In genomic region chr13:60481946-60482345, GRCm38 (mm10) we compare ENCODE assay signal across 29 mouse cellular contexts.
DNase-seq lines count a peak whose midpoint lies in the region; ATAC-seq and TF ChIP-seq lines count a peak whose summit lies in the region.
"Had no signal": no experiment of that assay in that cellular context is flagged by ENCODE, and none has a peak within 500 bp of the region (broad histone marks: within the 10 kb centered on the region; RNA-seq: fewer than 3 reads in every experiment).

No protein-coding gene starts in this region.

- H3K4me2 ChIP-seq in forebrain, postnatal 0 days (ENCODE audit: low read depth), result no peak overlapping the region
- no peak overlapping the region for H3K4me2 ChIP-seq in forebrain, embryonic 11.5 days (ENCODE audit: low read depth, low read length, severe bottlenecking)
- H3K4me2 ChIP-seq in midbrain, postnatal 0 days (ENCODE audit: low read depth, low read length, poor library complexity, severe bottlenecking), result no peak overlapping the region
- no peak overlapping the region for H3K4me2 ChIP-seq in midbrain, embryonic 16.5 days (ENCODE audit: low read length)
- H3K4me2 ChIP-seq: forebrain, embryonic 13.5 days; hindbrain, embryonic 15.5 days had no signal

- no peak overlapping the region for H3K4me3 ChIP-seq in forebrain, postnatal 0 days (ENCODE audit: low read depth, low read length)
- H3K4me3 ChIP-seq in forebrain, embryonic 11.5 days (ENCODE audit: low read depth, low read length), result no peak overlapping the region
- no peak overlapping the region for H3K4me3 ChIP-seq in layer of hippocampus, adult 2 months
- H3K4me3 ChIP-seq in midbrain, postnatal 0 days (ENCODE audit: low read depth, low read length), result no peak overlapping the region
- no peak overlapping the region for H3K4me3 ChIP-seq in midbrain, embryonic 16.5 days (ENCODE audit: low read depth, low read length)
- H3K4me3 ChIP-seq: embryonic facial prominence, embryonic 13.5 days; erythroblast, embryonic 14.5 days; forebrain, embryonic 13.5 days; gastrocnemius, adult 2 months; heart, embryonic 13.5 days; hindbrain, embryonic 12.5 days; hindbrain, embryonic 15.5 days had no signal

- H3K9me3 ChIP-seq in forebrain, postnatal 0 days (ENCODE audit: low read length), result no peaks in the 10 kb centered on the region
- H3K9me3 ChIP-seq in forebrain, embryonic 11.5 days (ENCODE audit: control insufficient read depth, low read length), result no peaks in the 10 kb centered on the region
- H3K9me3 ChIP-seq in midbrain, postnatal 0 days (ENCODE audit: low read length), result no peaks in the 10 kb centered on the region
- H3K9me3 ChIP-seq in midbrain, embryonic 16.5 days (replicated peaks; ENCODE audit: control insufficient read depth, low read length, poor library complexity, severe bottlenecking), result no peaks in the 10 kb centered on the region
- H3K9me3 ChIP-seq: forebrain, embryonic 13.5 days; heart, embryonic 13.5 days; hindbrain, embryonic 12.5 days; hindbrain, embryonic 15.5 days had no signal

- no peak for DNase-seq in forebrain, postnatal 0 days
- no peak for DNase-seq in forebrain, embryonic 11.5 days (ENCODE audit: low spot score)
- DNase-seq in kidney, adult 9 months, result peak; percentile 20
- no peak for DNase-seq in kidney, adult 11 months
- DNase-seq in layer of hippocampus, adult 2 months (ENCODE audit: low spot score in 2 of 2), result no peak
- no peak for DNase-seq in layer of hippocampus, adult 9-10 months (ENCODE audit: low spot score)
- DNase-seq in midbrain, postnatal 0 days (ENCODE audit: low spot score), result no peak
- DNase-seq: adrenal gland, adult 8-10 months; adrenal gland, postnatal 25 days; cerebellum, adult 11-12 months; cerebellum, adult 8-10 months; cerebellum, postnatal 10 days; cerebellum, postnatal 36 days; embryo, embryonic 11 days; gastrocnemius, adult 2 months; gastrocnemius, postnatal 14 days; heart, adult 18-20 months; heart, postnatal 14 days; heart, postnatal 4 days had no signal

- no peak for ATAC-seq in forebrain, postnatal 0 days
- ATAC-seq in forebrain, embryonic 11.5 days (replicated peaks; ENCODE audit: low FRiP score), result no peak
- ATAC-seq in midbrain, postnatal 0 days (ENCODE audit: low FRiP score), result no peak
- no peak for ATAC-seq in midbrain, embryonic 16.5 days
- ATAC-seq: activated CD4-positive, CD25-positive, alpha-beta regulatory T cell, adult 4 months; forebrain, embryonic 13.5 days; forebrain, embryonic 16.5 days had no signal

- H3K36me3 ChIP-seq in forebrain, postnatal 0 days (ENCODE audit: insufficient read depth), result no peaks in the 10 kb centered on the region
- no peaks in the 10 kb centered on the region for H3K36me3 ChIP-seq in forebrain, embryonic 11.5 days (ENCODE audit: control insufficient read depth, insufficient read depth, low read length)
- no peaks in the 10 kb centered on the region for H3K36me3 ChIP-seq in midbrain, postnatal 0 days (ENCODE audit: insufficient read depth, low read length)
- H3K36me3 ChIP-seq in midbrain, embryonic 16.5 days (ENCODE audit: control insufficient read depth, insufficient read depth, low read length), result no peaks in the 10 kb centered on the region
- H3K36me3 ChIP-seq: embryonic facial prominence, embryonic 10.5 days; embryonic facial prominence, embryonic 13.5 days; heart, embryonic 13.5 days; hindbrain, embryonic 12.5 days; hindbrain, embryonic 15.5 days had no signal

- TF ChIP-seq CTCF in forebrain, postnatal 0 days (IDR thresholded peaks at IDR 0.05; ENCODE audit: low read depth), result peak; percentile 15; the same call in 1 of the 2 replicates
- TF ChIP-seq CTCF in layer of hippocampus, adult 2 months (conservative IDR thresholded peaks at IDR 0.05), result 0 out of 2 replicates have a peak, but pooled peaks have one; percentile 8
- peak; percentile 10; the same call in 1 of the 2 replicates for TF ChIP-seq CTCF in midbrain, postnatal 0 days (IDR thresholded peaks at IDR 0.05)

- peaks cover 9% of the 10 kb centered on the region for H3K4me1 ChIP-seq in forebrain, postnatal 0 days (ENCODE audit: insufficient read depth)
- H3K4me1 ChIP-seq in forebrain, embryonic 11.5 days (replicated peaks; ENCODE audit: control insufficient read depth, insufficient read depth, low read length), result peaks cover 16% of the 10 kb centered on the region
- no peaks in the 10 kb centered on the region for H3K4me1 ChIP-seq in midbrain, postnatal 0 days (ENCODE audit: insufficient read depth, low read length)
- H3K4me1 ChIP-seq in midbrain, embryonic 16.5 days (ENCODE audit: control insufficient read depth, insufficient read depth, low read length), result peaks cover 11% of the 10 kb centered on the region

- H3K27me3 ChIP-seq in forebrain, postnatal 0 days (ENCODE audit: insufficient read depth, low read length), result no peaks in the 10 kb centered on the region
- H3K27me3 ChIP-seq in forebrain, embryonic 11.5 days (ENCODE audit: control insufficient read depth, insufficient read depth, low read length), result peaks cover 6% of the 10 kb centered on the region; the same call in 1 of the 2 replicates
- 0 out of 2 replicates have a peak, but pooled peaks cover 12% of the 10 kb centered on the region for H3K27me3 ChIP-seq in midbrain, postnatal 0 days (ENCODE audit: insufficient read depth, low read length)
- H3K27me3 ChIP-seq in midbrain, embryonic 16.5 days (ENCODE audit: control insufficient read depth, insufficient read depth, low read depth, low read length), result no peaks in the 10 kb centered on the region; the same call in 1 of the 2 replicates

- H3K27ac ChIP-seq in forebrain, postnatal 0 days (ENCODE audit: low read depth, low read length), result no peak overlapping the region
- H3K27ac ChIP-seq in forebrain, embryonic 11.5 days (ENCODE audit: low read depth, low read length), result no peak overlapping the region
- H3K27ac ChIP-seq in layer of hippocampus, adult 2 months, result no peak overlapping the region
- H3K27ac ChIP-seq in midbrain, postnatal 0 days (ENCODE audit: low read depth, low read length), result no peak overlapping the region
- no peak overlapping the region for H3K27ac ChIP-seq in midbrain, embryonic 16.5 days (ENCODE audit: low read length)
- H3K27ac ChIP-seq: embryonic facial prominence, embryonic 13.5 days; forebrain, embryonic 13.5 days; heart, embryonic 13.5 days; hindbrain, embryonic 12.5 days; hindbrain, embryonic 15.5 days had no signal

- WGBS in forebrain, postnatal 0 days, result 96% methylated on average over 6 of the region's 6 CpGs
- 91% methylated on average over 6 of the region's 6 CpGs for WGBS in forebrain, embryonic 11.5 days
- WGBS in midbrain, postnatal 0 days, result 95% methylated on average over 6 of the region's 6 CpGs
- WGBS in midbrain, embryonic 16.5 days, result 97% methylated on average over 6 of the region's 6 CpGs

- H3K9ac ChIP-seq in forebrain, postnatal 0 days, result no peak overlapping the region
- H3K9ac ChIP-seq in forebrain, embryonic 11.5 days (ENCODE audit: low read length), result no peak overlapping the region
- H3K9ac ChIP-seq in midbrain, postnatal 0 days (replicated peaks; ENCODE audit: low read length, poor library complexity, severe bottlenecking), result no peak overlapping the region
- H3K9ac ChIP-seq in midbrain, embryonic 16.5 days (ENCODE audit: low read depth, low read length), result no peak overlapping the region
- H3K9ac ChIP-seq: embryonic facial prominence, embryonic 13.5 days; forebrain, embryonic 13.5 days; heart, embryonic 13.5 days; hindbrain, embryonic 12.5 days; hindbrain, embryonic 15.5 days had no signal
